Mouse (Mus musculus): ENCODE measurements at regions not wholly inside any gene's neighbourhood (a gene's known extent, or its start where the extent isn't known, plus 50 kb on each side); places are given as distances from the start of the nearest gene placed in this dataset.

GRCm38 (mm10) chr4:35359376-35359775 lies 133.4 kb upstream of the C9orf72 start:
- DNase-seq (ENCODE audit: low spot score), result no peak
- Histone ChIP-seq H3K4me3 (replicated peaks; ENCODE audit: low read length) (no peak overlapping the region), H3K27me3 (ENCODE audit: control insufficient read depth, insufficient read depth, low read length) (no peaks in the 10 kb centered on the region), H3K36me3 (ENCODE audit: control insufficient read depth, insufficient read depth, low read length) (no peaks in the 10 kb centered on the region), H3K27ac (replicated peaks; ENCODE audit: low read depth, low read length) (no peak overlapping the region), H3K4me1 (ENCODE audit: control insufficient read depth, insufficient read depth, low read length) (no peaks in the 10 kb centered on the region; the same call in 1 of the 2 replicates), H3K9me3 (ENCODE audit: control insufficient read depth, low read length) (no peaks in the 10 kb centered on the region), H3K9ac (ENCODE audit: low read depth, low read length, severe bottlenecking) (no peak overlapping the region), H3K4me2 (replicated peaks; ENCODE audit: low read depth, low read length, severe bottlenecking) (no peak overlapping the region)
- TF ChIP-seq POLR2A (IDR thresholded peaks at IDR 0.05; ENCODE audit: borderline replicate concordance, extremely low read depth, insufficient read depth, insufficient read length), result no peak
- no peak for ATAC-seq (ENCODE audit: low FRiP score, low read depth)
- 93% methylated on average over 3 of the region's 3 CpGs for WGBS

GRCm38 (mm10) chr4:35356904-35357563 lies 131.1 kb upstream of the C9orf72 start:
- H3K4me1 ChIP-seq (ENCODE audit: control insufficient read depth, insufficient read depth, low read length), result no peaks in the 10 kb centered on the region; the same call in 1 of the 2 replicates
- H3K9ac ChIP-seq (ENCODE audit: low read depth, low read length, severe bottlenecking), result no peak overlapping the region
- no peak overlapping the region for H3K4me2 ChIP-seq (replicated peaks; ENCODE audit: low read depth, low read length, severe bottlenecking)
- no peak overlapping the region for H3K4me3 ChIP-seq (replicated peaks; ENCODE audit: low read length)
- ATAC-seq (ENCODE audit: low FRiP score, low read depth), result no peak
- no peaks in the 10 kb centered on the region for H3K36me3 ChIP-seq (ENCODE audit: control insufficient read depth, insufficient read depth, low read length)
- WGBS, result 87% methylated on average over 12 of the region's 12 CpGs
- no peak for DNase-seq (ENCODE audit: low spot score)
- no peak overlapping the region for H3K27ac ChIP-seq (replicated peaks; ENCODE audit: low read depth, low read length)
- H3K27me3 ChIP-seq (ENCODE audit: control insufficient read depth, insufficient read depth, low read length), result no peaks in the 10 kb centered on the region
- TF ChIP-seq POLR2A (IDR thresholded peaks at IDR 0.05; ENCODE audit: borderline replicate concordance, extremely low read depth, insufficient read depth, insufficient read length), result no peak
- no peaks in the 10 kb centered on the region for H3K9me3 ChIP-seq (ENCODE audit: control insufficient read depth, low read length)

- 76% methylated on average over 6 of the region's 6 CpGs for WGBS
- no peak overlapping the region for H3K9ac ChIP-seq (ENCODE audit: low read depth, low read length, severe bottlenecking)
Measured at GRCm38 (mm10) chr4:35356051-35356450, 130.1 kb upstream of the C9orf72 start.

GRCm38 (mm10) chr4:35354046-35354445 lies 128.1 kb upstream of the C9orf72 start:
- Histone ChIP-seq H3K4me1 (ENCODE audit: control insufficient read depth, insufficient read depth, low read length) (no peaks in the 10 kb centered on the region; the same call in 1 of the 2 replicates), H3K36me3 (ENCODE audit: control insufficient read depth, insufficient read depth, low read length) (no peaks in the 10 kb centered on the region), H3K4me3 (replicated peaks; ENCODE audit: low read length) (no peak overlapping the region), H3K4me2 (replicated peaks; ENCODE audit: low read depth, low read length, severe bottlenecking) (0 out of 2 replicates have a peak overlapping the region, but pooled peaks have one; percentile 18), H3K9ac (ENCODE audit: low read depth, low read length, severe bottlenecking) (no peak overlapping the region), H3K27me3 (ENCODE audit: control insufficient read depth, insufficient read depth, low read length) (no peaks in the 10 kb centered on the region), H3K9me3 (ENCODE audit: control insufficient read depth, low read length) (no peaks in the 10 kb centered on the region), H3K27ac (replicated peaks; ENCODE audit: low read depth, low read length) (no peak overlapping the region)
- peak; percentile 60 for DNase-seq (ENCODE audit: low spot score)
- ATAC-seq (ENCODE audit: low FRiP score, low read depth), result peak; percentile 89
- 23% methylated on average over 14 of the region's 14 CpGs for WGBS
- no peak for TF ChIP-seq POLR2A (IDR thresholded peaks at IDR 0.05; ENCODE audit: borderline replicate concordance, extremely low read depth, insufficient read depth, insufficient read length)

More at GRCm38 (mm10) chr4:35356051-35356450, 130.1 kb upstream of the C9orf72 start:
- H3K27me3 ChIP-seq (ENCODE audit: control insufficient read depth, insufficient read depth, low read length), result no peaks in the 10 kb centered on the region
- ATAC-seq (ENCODE audit: low FRiP score, low read depth) (no peak), DNase-seq (ENCODE audit: low spot score) (no peak)
- H3K36me3 ChIP-seq (ENCODE audit: control insufficient read depth, insufficient read depth, low read length), result no peaks in the 10 kb centered on the region
- H3K4me2 ChIP-seq (replicated peaks; ENCODE audit: low read depth, low read length, severe bottlenecking), result no peak overlapping the region
- H3K27ac ChIP-seq (replicated peaks; ENCODE audit: low read depth, low read length), result no peak overlapping the region
- no peaks in the 10 kb centered on the region; the same call in 1 of the 2 replicates for H3K4me1 ChIP-seq (ENCODE audit: control insufficient read depth, insufficient read depth, low read length)
- no peaks in the 10 kb centered on the region for H3K9me3 ChIP-seq (ENCODE audit: control insufficient read depth, low read length)
- no peak overlapping the region for H3K4me3 ChIP-seq (replicated peaks; ENCODE audit: low read length)
- no peak for TF ChIP-seq POLR2A (IDR thresholded peaks at IDR 0.05; ENCODE audit: borderline replicate concordance, extremely low read depth, insufficient read depth, insufficient read length)

- Histone ChIP-seq H3K4me1 (ENCODE audit: control insufficient read depth, insufficient read depth, low read length) (no peaks in the 10 kb centered on the region; the same call in 1 of the 2 replicates), H3K36me3 (ENCODE audit: control insufficient read depth, insufficient read depth, low read length) (no peaks in the 10 kb centered on the region), H3K9me3 (ENCODE audit: control insufficient read depth, low read length) (no peaks in the 10 kb centered on the region), H3K4me2 (replicated peaks; ENCODE audit: low read depth, low read length, severe bottlenecking) (no peak overlapping the region), H3K4me3 (replicated peaks; ENCODE audit: low read length) (no peak overlapping the region), H3K27me3 (ENCODE audit: control insufficient read depth, insufficient read depth, low read length) (no peaks in the 10 kb centered on the region), H3K9ac (ENCODE audit: low read depth, low read length, severe bottlenecking) (no peak overlapping the region), H3K27ac (replicated peaks; ENCODE audit: low read depth, low read length) (no peak overlapping the region)
- no peak for ATAC-seq (ENCODE audit: low FRiP score, low read depth)
- WGBS, result 44% methylated on average over 1 of the region's 1 CpGs
- TF ChIP-seq POLR2A (IDR thresholded peaks at IDR 0.05; ENCODE audit: borderline replicate concordance, extremely low read depth, insufficient read depth, insufficient read length), result no peak
- DNase-seq (ENCODE audit: low spot score), result no peak
Measured at GRCm38 (mm10) chr4:35352606-35353005, 126.6 kb upstream of the C9orf72 start.
